Mouse (Mus musculus): ENCODE results near the gene 0610009B22Rik. TPM values are rescaled to one million over a fixed set of nuclear protein-coding genes. Genes with fewer than 3 reads are reported as not detected.

Gene 0610009B22Rik
- total RNA-seq, 4 experiments from 2014 or later = 45.1 to 53.9 (median 49.0) TPM

- no peak for DNase-seq (ENCODE audit: low spot score in 2 of 2)
Observed at GRCm38 (mm10) chr11:51637971-51638414, 50.7 kb downstream of the 0610009B22Rik start.

DNA sequence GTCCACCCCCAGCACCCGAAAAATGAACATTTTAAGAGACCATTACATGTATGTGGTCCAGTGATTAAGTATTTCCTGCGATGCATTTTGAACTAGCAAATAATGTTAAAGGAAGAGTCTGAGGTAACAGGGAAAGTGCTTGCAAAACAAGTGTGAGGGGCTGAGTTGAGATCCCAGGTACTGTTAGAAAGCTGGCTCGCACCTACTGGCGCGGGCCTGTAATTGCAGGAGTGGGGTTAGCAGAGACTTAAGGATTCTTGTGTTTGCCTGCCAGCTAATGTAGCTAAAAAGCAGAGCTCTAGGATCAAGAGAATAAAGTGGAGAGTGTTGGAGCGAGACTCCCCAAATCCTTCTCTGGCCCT is 52.4 kb downstream of the 0610009B22Rik start:
- DNase-seq (ENCODE audit: low spot score in 2 of 2) = no peak

DNA sequence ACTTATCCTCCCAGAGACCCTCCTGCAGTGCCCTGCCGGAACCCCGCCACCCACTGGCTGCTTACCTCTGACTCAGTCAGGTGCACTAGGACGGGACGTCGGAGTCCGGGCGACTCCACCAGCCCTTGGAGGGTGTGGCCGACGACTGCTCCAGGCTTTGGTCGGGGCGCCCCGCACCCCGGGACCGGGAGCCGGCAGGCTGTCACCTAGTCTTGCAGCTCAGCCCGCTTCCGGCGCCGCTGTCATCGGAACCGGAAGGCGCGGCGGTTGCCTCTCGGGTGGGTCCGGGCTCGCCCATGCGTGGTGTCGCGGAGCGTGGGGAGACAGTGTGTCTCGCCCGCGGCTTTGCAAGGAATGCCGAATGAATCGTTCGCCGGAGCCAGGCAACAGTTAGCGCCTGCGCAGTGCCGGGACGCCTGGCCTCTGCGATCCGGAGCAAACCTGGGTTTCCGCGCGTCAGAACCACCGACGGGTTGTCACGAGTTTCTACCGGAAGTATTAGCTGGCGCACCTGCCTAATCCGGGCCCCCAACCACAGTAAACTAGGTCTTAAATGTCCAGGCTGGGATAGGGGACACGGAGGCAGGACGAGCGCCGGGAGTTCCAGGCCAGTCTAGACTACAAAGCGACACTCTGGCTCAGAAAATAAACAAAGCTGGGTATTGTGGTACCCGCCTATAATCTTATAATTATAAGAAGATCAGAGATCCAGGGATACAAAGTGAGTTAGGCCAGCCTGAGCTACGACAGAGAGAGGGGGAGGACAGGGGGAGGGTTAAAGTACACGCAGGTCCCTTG is 53.0 kb downstream of the 0610009B22Rik start, which contains the start of gene Rmnd5b:
Gene Rmnd5b (minus strand): TSS at position 372 of the 798 bp plus-strand sequence.
- peak; percentile 80 to 86 for DNase-seq (ENCODE audit: low spot score in 2 of 2)

Other genes with a start within 250 kb of the 0610009B22Rik start
- gene Phykpl, start 104.1 kb downstream of the 0610009B22Rik start, total RNA-seq (2022) = 10 to 100 TPM in 3 of 4 experiments, 1 to 10 TPM in 1; 9.4 to 13.5 (median 12.8) TPM
- gene Hnrnpab, start 82.0 kb downstream of the 0610009B22Rik start, total RNA-seq (2022) = 100 to 1,000 TPM in 2 of 4 experiments, 10 to 100 TPM in 2; 91.0 to 116 (median 101) TPM
- 10 to 100 TPM; 23.0 to 28.1 (median 25.8) TPM for gene Nhp2, start 69.1 kb downstream of the 0610009B22Rik start, total RNA-seq (2022)
- 10 to 100 TPM; 10.5 to 13.0 (median 12.3) TPM for gene Rmnd5b, start 53.0 kb downstream of the 0610009B22Rik start, total RNA-seq (2022)
- 1 to 10 TPM; 2.0 to 3.1 (median 2.5) TPM for gene N4bp3, start 38.0 kb downstream of the 0610009B22Rik start, total RNA-seq (2022)
- under 1 TPM in 3 of 4 experiments, not detected in 1; 0.15 to 0.19 (median 0.19) TPM for gene D930048N14Rik, start 37.9 kb downstream of the 0610009B22Rik start, total RNA-seq (2022)
- 10 to 100 TPM; 34.7 to 51.4 (median 36.2) TPM for gene Sec24a, start 74.8 kb upstream of the 0610009B22Rik start, total RNA-seq (2022)
- 100 to 1,000 TPM; 497 to 597 (median 580) TPM for gene Sar1b, start 74.8 kb upstream of the 0610009B22Rik start, total RNA-seq (2022)
- 10 to 100 TPM in 1 of 4 experiments, 1 to 10 TPM in 3; 4.4 to 10.0 (median 9.1) TPM for gene Jade2, start 168.8 kb upstream of the 0610009B22Rik start, total RNA-seq (2022)

Data from gastrocnemius, adult 8-10 months (tissue).